Mouse (Mus musculus) midbrain, embryonic 16.5 days (tissue): ENCODE results near the gene Mettl7a2. TPM values are rescaled to one million over a fixed set of nuclear protein-coding genes. Genes with fewer than 3 reads are reported as not detected.
"Not testable (repeated sequence)": the region's sequence is repeated elsewhere in the genome, so short reads cannot be mapped to it uniquely, and the experiment has no call there.

Source experiments
- ATAC-seq: fragments of 200-750 bp; cut with Nextera tagmentation; 2 replicates; pipeline ENCODE4 v1.8.0; 2017; ENCODE audit warnings: moderate TSS enrichment
- H3K27ac ChIP-seq: fragments of 300-500 bp; sonication (generic); 2 replicates; pipeline ENCODE4 v1.5.1; 2014; ENCODE audit warnings: mild to moderate bottlenecking, low read length, mixed read lengths
- H3K27me3 ChIP-seq: fragments of 300-500 bp; sonication (generic); 2 replicates; pipeline ENCODE4 v1.6.1; 2014; ENCODE audit warnings: low read depth, low read length, mixed read lengths; ENCODE audit not compliant: control insufficient read depth, insufficient read depth
- H3K36me3 ChIP-seq: fragments of 300-500 bp; sonication (generic); 2 replicates; pipeline ENCODE4 v1.6.1; 2014; ENCODE audit warnings: mild to moderate bottlenecking, low read length, moderate library complexity, mixed read lengths; ENCODE audit not compliant: control insufficient read depth, insufficient read depth
- H3K4me1 ChIP-seq: fragments of 300-500 bp; sonication (generic); 2 replicates; pipeline ENCODE4 v1.6.1; 2014; ENCODE audit warnings: mild to moderate bottlenecking, low read length, mixed read lengths; ENCODE audit not compliant: control insufficient read depth, insufficient read depth
- H3K4me2 ChIP-seq: fragments of 300-500 bp; sonication (generic); 2 replicates; pipeline ENCODE4 v1.6.1; 2014; ENCODE audit warnings: mild to moderate bottlenecking, low read length, mixed read lengths
- H3K4me3 ChIP-seq: fragments of 300-500 bp; sonication (generic); 2 replicates; pipeline ENCODE4 v1.5.1; 2014; ENCODE audit warnings: low read depth, mild to moderate bottlenecking, low read length, moderate library complexity, mixed read lengths
- H3K9ac ChIP-seq: fragments of 300-500 bp; sonication (generic); 2 replicates; pipeline ENCODE4 v1.6.1; 2014; ENCODE audit warnings: low read depth, low read length, mixed read lengths
- H3K9me3 ChIP-seq: fragments of 300-500 bp; sonication (generic); replicated peaks from 2 replicates; pipeline ENCODE4 v1.6.1; 2014; ENCODE audit warnings: mild to moderate bottlenecking, low read length, mixed read lengths; ENCODE audit not compliant: control insufficient read depth, poor library complexity, severe bottlenecking
- WGBS: fragments of 180-500 bp; shearing (Covaris S2); extraction: QIAGEN DNeasy Blood & Tissue Kit; methylation state at CpG from one replicate; pipeline ENCODE4 v1.1.7; 2014; 5-methylcytosine and 5-hydroxymethylcytosine counted together
- polyA plus RNA-seq: library from polyadenylated mRNA; unstranded; fragments of >200 nt; fragmentation: Nextera tagmentation; extraction: Ambion mirVana; gene quantifications from 2 replicates; pipeline ENCODE4 v1.2.1, GENCODE M21; 2015

Gene Mettl7a2
- polyA plus RNA-seq: not detected in 2 replicates

DNA sequence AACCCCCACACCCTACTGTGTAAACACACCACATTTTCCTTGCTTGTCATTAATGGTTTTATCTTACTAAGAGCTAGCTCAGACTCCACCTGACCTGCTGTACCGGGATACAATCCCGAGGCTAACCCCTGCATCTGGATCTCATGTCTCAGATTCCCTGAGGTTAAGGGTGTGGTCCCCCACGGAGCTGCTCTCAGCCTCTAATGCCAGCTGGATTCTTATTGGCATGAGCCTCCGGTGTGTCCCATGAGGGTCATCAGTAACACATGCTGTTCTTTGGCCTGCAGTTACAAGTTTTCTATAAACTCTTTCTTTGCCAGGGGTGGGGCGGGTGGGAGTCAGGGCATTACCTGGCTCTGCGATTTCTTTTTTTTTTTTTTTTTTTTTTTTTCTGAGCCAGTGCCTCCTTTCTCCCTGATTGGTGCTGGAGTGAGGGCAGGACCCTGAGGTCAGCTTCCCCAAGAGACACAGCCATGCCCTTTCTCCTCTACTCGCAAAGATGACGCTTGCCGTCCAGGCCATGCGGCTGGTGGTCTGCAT is at the start of gene Mettl7a2, which contains the start of gene Methig1:
Gene Mettl7a2, plus strand, starts transcription at position 490 of the 540 bp plus-strand sequence.
Gene Methig1, plus strand, starts transcription at position 439 of the 540 bp plus-strand sequence.
- Histone ChIP-seq H3K4me3 (no peak within 1 kb of the TSS), H3K36me3 (no peaks in the 10 kb centered on the region), H3K4me1 (no peaks in the 10 kb centered on the region), H3K9ac (no peak within 1 kb of the TSS), H3K27me3 (no peaks in the 10 kb centered on the region), H3K9me3 (no peaks in the 10 kb centered on the region), H3K27ac (no peak within 1 kb of the TSS), H3K4me2 (no peak within 1 kb of the TSS)
- ATAC-seq: no peak
- WGBS: 89% methylated on average over 10 of the region's 10 CpGs

DNA sequence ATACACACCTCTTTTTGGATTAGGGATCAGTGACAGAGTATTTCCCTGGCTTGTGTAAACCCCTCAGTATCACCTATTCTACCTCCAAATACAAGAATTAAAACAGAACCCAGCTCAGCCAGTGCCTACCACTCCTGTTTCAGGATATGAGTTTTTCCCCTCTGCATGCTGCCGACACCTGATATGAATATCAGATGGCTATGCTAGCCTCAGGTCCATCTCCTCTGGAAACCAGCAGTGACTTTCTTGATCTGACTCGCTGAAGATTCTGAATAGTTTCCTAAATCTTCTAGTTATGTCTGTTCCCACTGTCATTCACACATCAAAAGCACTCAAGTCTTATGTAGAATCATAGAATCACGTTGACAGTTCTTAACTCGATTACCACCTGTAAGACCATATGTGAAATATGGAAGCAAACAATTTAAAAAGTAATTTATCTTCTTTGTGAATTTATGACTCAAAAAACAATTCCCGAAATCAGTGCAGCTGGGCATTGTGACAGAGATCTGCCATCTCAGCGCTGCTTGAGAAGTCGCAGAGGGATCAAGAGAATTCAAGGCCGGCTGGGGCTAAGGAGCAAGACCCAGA is 49.5 kb upstream of the Mettl7a2 start:
- H3K9me3 ChIP-seq: no peaks in the 10 kb centered on the region
- H3K4me2 ChIP-seq: peak overlapping the region; percentile 78
- peaks cover 8% of the 10 kb centered on the region for H3K4me1 ChIP-seq
- H3K4me3 ChIP-seq: peak overlapping the region; percentile 53
- peak overlapping the region; percentile 89; the same call in 1 of the 2 replicates for H3K27ac ChIP-seq
- no peak for ATAC-seq
- no peaks in the 10 kb centered on the region for H3K27me3 ChIP-seq
- no peak overlapping the region for H3K9ac ChIP-seq
- WGBS: 46% methylated on average over 8 of the region's 8 CpGs
- H3K36me3 ChIP-seq: no peaks in the 10 kb centered on the region

DNA sequence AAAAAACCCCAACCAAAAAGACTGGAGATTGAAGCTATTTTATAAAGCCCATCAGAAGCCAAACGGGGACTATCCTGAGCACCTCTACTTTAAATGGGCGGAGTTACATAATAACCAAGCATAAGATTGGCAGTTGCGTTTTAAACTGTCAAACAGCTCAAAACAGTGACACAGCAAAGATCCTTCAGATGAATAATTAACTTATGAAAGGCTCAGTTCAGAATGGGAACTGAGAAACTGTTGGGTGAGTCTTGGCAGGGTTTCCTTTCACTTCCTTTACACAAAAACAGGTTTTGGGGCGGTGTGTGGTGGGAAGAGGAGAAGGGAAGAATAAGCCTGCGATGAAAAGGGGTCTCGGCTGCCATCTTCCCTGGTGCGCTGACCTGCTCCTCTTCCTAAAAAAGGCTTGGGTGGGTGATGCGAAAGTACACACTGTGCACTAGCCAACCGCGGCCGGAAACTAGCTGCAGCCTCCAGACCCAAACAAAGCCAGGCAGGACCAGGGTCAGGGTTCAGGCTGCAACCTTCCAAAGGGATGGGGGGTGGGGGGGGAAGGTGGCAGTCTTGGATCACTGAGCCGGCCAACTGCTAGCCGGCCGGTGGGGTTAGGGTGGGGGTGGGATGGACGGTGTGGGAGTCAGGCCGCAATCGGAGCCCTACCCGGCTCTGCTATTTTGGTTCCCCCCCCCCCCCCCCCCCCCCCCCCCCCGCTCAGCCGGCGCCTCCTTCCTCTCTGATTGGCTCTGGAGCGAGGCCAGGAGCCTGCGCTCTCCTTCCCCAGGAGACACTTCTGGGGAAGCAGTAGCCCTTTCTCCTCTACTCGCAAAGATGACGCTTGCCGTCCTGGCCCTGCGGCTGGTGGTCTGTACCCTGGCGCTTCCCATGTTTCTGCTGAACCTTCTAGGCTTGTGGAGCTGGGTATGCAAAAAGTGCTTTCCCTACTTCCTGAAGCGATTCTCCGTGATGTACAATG is 48.7 kb upstream of the Mettl7a2 start, which contains the start of gene Mettl7a1:
Gene Mettl7a1, plus strand, starts transcription at position 122 of the 973 bp plus-strand sequence.
- H3K4me3 ChIP-seq: peak within 1 kb of the TSS; percentile 53
- no peaks in the 10 kb centered on the region for H3K27me3 ChIP-seq
- H3K9ac ChIP-seq: peak within 1 kb of the TSS; percentile 78
- H3K4me1 ChIP-seq: peaks cover 8% of the 10 kb centered on the region
- 2% methylated on average over 21 of the region's 30 CpGs for WGBS
- peak; percentile 81 for ATAC-seq
- peak within 1 kb of the TSS; percentile 78 for H3K4me2 ChIP-seq
- H3K36me3 ChIP-seq: no peaks in the 10 kb centered on the region
- peak within 1 kb of the TSS; percentile 89 for H3K27ac ChIP-seq
- no peaks in the 10 kb centered on the region for H3K9me3 ChIP-seq

DNA sequence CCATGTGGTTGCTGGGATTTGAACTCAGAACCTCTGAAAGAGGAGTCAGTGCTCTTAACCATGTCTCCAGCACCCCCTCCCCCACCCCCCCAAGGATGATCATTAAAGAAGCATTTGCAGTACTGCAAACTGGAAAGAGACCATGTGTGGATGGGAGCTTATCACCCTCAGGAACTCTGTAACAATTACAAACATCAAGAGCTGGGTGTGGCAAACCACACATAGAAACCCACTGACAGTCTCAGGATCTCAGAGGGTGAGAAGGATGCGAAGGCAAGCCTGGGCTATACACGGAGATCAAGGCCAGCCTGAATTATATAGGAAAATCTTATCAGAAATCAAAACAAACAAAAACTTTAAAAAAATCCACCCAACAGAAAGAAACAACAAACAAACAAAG is 46.8 kb upstream of the Mettl7a2 start:
- Histone ChIP-seq H3K9ac (no peak overlapping the region), H3K9me3 (no peaks in the 10 kb centered on the region), H3K4me3 (no peak overlapping the region), H3K27me3 (no peaks in the 10 kb centered on the region), H3K27ac (no peak overlapping the region), H3K4me2 (no peak overlapping the region), H3K4me1 (peaks cover 8% of the 10 kb centered on the region), H3K36me3 (no peaks in the 10 kb centered on the region)
- WGBS: 85% methylated on average over 2 of the region's 2 CpGs
- ATAC-seq: no peak

DNA sequence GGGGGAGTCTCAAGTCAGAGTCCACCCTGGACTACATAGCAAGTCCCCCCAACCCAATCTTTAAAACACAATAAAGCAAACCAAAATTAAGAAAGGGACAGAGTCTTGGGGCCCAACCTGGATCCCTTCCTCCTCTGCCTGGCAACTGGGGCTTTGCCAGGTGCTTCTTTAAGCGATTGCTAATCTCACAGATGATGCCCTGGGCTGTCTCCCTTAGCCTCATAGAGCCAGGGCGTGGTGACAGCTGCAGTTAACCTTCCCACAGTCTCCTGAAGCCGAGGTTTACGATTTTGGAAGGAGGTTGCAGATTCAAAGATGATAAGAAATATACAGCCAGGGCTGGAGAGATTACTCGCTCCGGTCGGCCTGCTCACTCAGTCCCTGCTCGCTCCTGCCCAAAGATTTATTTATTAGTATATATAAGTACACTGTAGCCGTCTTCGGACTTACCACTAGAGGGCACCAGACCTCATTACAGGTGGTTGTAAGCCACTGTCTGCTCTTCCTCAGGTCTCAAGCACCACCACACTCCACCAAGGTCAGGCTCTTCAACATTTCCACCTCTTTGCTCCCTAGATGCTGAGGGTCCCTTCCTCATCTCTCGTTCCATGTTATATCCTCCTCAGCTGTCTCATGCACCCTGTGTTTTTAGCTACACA is 45.4 kb upstream of the Mettl7a2 start:
- 43% methylated on average over 11 of the region's 11 CpGs for WGBS
- not testable (repeated sequence) for H3K27ac ChIP-seq, H3K9me3 ChIP-seq, H3K27me3 ChIP-seq, H3K4me2 ChIP-seq, H3K4me3 ChIP-seq, H3K4me1 ChIP-seq, ATAC-seq, H3K9ac ChIP-seq, H3K36me3 ChIP-seq

DNA sequence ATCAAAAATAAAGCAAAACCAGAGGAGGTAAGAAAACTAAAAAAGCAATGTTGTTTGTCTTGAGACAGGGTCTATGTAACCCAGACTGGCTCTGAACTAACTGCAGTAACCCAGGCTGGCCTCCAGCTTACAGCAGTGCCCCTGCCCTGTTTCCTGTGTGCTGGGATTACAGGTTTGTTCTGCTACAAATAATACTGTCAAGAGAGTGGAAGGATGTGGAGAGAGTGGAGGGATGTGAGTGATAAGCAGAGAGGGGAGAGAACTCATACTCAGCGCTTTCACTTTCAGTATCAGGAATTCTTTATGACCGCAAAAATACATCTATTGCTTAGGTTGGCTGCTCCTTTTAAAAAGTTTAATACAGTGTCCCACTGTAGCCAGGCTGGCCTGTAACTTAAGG is 40.7 kb upstream of the Mettl7a2 start:
- no peak for ATAC-seq
- Histone ChIP-seq H3K4me3 (no peak overlapping the region), H3K27me3 (no peaks in the 10 kb centered on the region), H3K27ac (no peak overlapping the region), H3K4me1 (no peaks in the 10 kb centered on the region), H3K4me2 (no peak overlapping the region), H3K9ac (no peak overlapping the region), H3K9me3 (no peaks in the 10 kb centered on the region), H3K36me3 (no peaks in the 10 kb centered on the region)
- 100% methylated on average over 2 of the region's 2 CpGs for WGBS

DNA sequence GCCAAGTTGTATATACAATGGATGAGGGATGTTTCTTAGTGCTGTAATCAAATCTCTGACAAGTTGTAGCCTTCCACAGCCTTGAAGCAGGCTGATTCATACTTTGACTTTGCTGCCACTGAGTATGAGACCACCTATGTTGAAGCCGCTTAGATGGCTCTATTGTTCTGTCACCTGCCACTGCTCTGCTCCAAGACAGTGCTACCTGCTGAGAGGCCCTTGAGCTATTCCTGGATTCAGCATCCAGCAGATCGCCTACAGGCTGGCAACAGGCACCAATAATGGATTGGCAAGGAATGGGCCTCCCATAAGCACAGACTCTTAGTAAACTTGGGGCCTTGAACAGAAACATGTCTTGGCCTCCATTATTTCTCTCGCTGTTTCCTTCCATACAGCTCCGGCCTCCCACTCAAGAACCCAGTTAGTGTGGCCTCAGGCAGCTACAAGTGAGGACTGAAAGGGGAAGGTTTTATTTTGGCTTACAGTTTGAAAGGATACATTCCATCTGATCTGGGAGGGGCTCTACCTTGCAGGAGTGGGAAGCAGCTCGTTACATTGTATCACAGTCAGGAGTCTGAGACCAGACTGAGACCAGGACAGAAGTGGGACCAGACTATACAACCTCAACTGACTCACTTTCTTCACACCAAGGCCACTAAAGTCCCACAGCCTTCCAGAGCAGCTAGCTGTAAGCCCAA is 38.4 kb upstream of the Mettl7a2 start:
- no peak overlapping the region for H3K27ac ChIP-seq
- H3K4me1 ChIP-seq: no peaks in the 10 kb centered on the region
- ATAC-seq: no peak
- no peak overlapping the region for H3K9ac ChIP-seq
- no peak overlapping the region for H3K4me2 ChIP-seq
- H3K36me3 ChIP-seq: no peaks in the 10 kb centered on the region
- H3K27me3 ChIP-seq: no peaks in the 10 kb centered on the region
- H3K4me3 ChIP-seq: no peak overlapping the region
- WGBS: 90% methylated on average over 5 of the region's 5 CpGs
- H3K9me3 ChIP-seq: no peaks in the 10 kb centered on the region

DNA sequence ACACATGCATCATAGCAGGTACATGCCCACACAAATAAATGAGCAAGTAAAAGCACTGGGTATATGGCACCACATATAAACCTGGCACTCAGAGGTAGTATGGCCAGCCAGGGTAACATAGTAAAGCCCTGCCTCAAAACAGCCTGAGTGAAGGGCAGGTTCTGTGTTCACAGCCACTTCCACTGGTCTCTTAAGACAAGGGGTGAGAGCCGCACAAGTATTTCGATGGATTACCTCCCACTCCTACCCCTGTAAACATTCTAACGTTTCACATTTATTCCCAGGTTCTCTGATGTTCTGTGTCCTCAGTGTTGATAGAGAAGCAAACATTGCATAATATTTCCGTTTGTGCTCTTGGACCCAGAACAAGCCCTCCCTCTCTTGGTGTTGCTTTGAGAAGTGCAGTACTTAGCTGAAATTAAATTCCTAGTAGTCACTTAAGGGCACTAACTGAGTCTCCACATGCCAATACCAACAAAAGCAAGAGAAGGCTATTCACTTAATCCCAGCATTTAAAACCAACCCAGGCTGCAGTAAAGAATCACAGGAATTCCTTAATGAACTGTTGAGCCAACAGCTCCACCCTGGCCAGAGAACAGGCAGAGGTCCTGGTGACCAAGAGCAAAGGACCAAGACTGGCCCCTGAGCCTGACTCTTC is 34.9 kb upstream of the Mettl7a2 start:
- not testable (repeated sequence) for H3K27me3 ChIP-seq, H3K4me2 ChIP-seq, H3K36me3 ChIP-seq, H3K4me1 ChIP-seq, H3K9ac ChIP-seq, ATAC-seq, H3K27ac ChIP-seq, H3K4me3 ChIP-seq, H3K9me3 ChIP-seq
- WGBS: 68% methylated on average over 4 of the region's 4 CpGs
